Mouse (Mus musculus) frontal cortex, adult (tissue): ENCODE data around the gene 1500009L16Rik.

Experiments
- ATAC-seq: cut with Nextera tagmentation; 2 replicates; pipeline ENCODE4 v1.9.2; 2017; ENCODE audit warnings: mild to moderate bottlenecking, moderate library complexity, mixed read lengths; ENCODE audit not compliant: low TSS enrichment

1500009L16Rik gene

GRCm38 (mm10) chr10:83722579-83723031, at the start of gene 1500009L16Rik:
1500009L16Rik (plus strand) TSS chr10:83722865.
- ATAC-seq: peak; percentile 89

GRCm38 (mm10) chr10:83681334-83681733, 41.3 kb upstream of the 1500009L16Rik start:
- no peak for ATAC-seq

- no peak for ATAC-seq
Measured at GRCm38 (mm10) chr10:83688215-83688614, 34.5 kb upstream of the 1500009L16Rik start.

- no peak for ATAC-seq
Measured at GRCm38 (mm10) chr10:83692175-83692895, 30.3 kb upstream of the 1500009L16Rik start.

- ATAC-seq: no peak
Measured at GRCm38 (mm10) chr10:83696226-83696625, 26.4 kb upstream of the 1500009L16Rik start.

- no peak for ATAC-seq
Measured at GRCm38 (mm10) chr10:83706628-83707027, 16.0 kb upstream of the 1500009L16Rik start.

- ATAC-seq: no peak
Measured at GRCm38 (mm10) chr10:83709920-83710319, 12.7 kb upstream of the 1500009L16Rik start.

- ATAC-seq: no peak
Measured at GRCm38 (mm10) chr10:83711769-83712168, 10.9 kb upstream of the 1500009L16Rik start.

- no peak for ATAC-seq
Measured at GRCm38 (mm10) chr10:83718855-83719474, 3.7 kb upstream of the 1500009L16Rik start.

GRCm38 (mm10) chr10:83723055-83723454, 390 bp downstream of the 1500009L16Rik start:
- peak; percentile 28; the same call in 1 of the 2 replicates for ATAC-seq

- ATAC-seq: no peak
Measured at GRCm38 (mm10) chr10:83724351-83725059, 1.8 kb downstream of the 1500009L16Rik start.

GRCm38 (mm10) chr10:83726164-83726563, 3.5 kb downstream of the 1500009L16Rik start:
- no peak for ATAC-seq

- no peak for ATAC-seq
Measured at GRCm38 (mm10) chr10:83727846-83728245, 5.2 kb downstream of the 1500009L16Rik start.

GRCm38 (mm10) chr10:83728529-83728928, 5.9 kb downstream of the 1500009L16Rik start:
- ATAC-seq: no peak

- ATAC-seq: no peak
Measured at GRCm38 (mm10) chr10:83729076-83729475, 6.4 kb downstream of the 1500009L16Rik start.

- peak; percentile 95 for ATAC-seq
Measured at GRCm38 (mm10) chr10:83729492-83729891, 6.8 kb downstream of the 1500009L16Rik start.

- ATAC-seq: no peak
Measured at GRCm38 (mm10) chr10:83733725-83734124, 11.1 kb downstream of the 1500009L16Rik start.

- no peak for ATAC-seq
Measured at GRCm38 (mm10) chr10:83738996-83739655, 16.5 kb downstream of the 1500009L16Rik start.

GRCm38 (mm10) chr10:83744656-83745055, 22.0 kb downstream of the 1500009L16Rik start:
- ATAC-seq: no peak

- no peak for ATAC-seq
Measured at GRCm38 (mm10) chr10:83753056-83753455, 30.4 kb downstream of the 1500009L16Rik start.

- ATAC-seq: peak; percentile 41; the same call in 1 of the 2 replicates
Measured at GRCm38 (mm10) chr10:83757343-83757962, 34.8 kb downstream of the 1500009L16Rik start.
